Mouse (Mus musculus) C2C12 (cell line): ENCODE measurements around the gene Rere. TPM values are rescaled to one million over a fixed set of nuclear protein-coding genes. Genes with fewer than 3 reads are reported as not detected.

ENCODE experiments used
- H3K27me3 ChIP-seq: one replicate; pipeline ENCODE4 v1.6.1; 2011; ENCODE audit not compliant: control insufficient read depth, insufficient read depth, insufficient read length
- H3K36me3 ChIP-seq: one replicate; pipeline ENCODE4 v1.6.1; 2011; ENCODE audit not compliant: control insufficient read depth, insufficient read depth
- H3K4me3 ChIP-seq: one replicate; pipeline ENCODE4 v1.5.1; 2011; ENCODE audit warnings: mild to moderate bottlenecking, control low read depth; ENCODE audit not compliant: poor library complexity, insufficient read depth, severe bottlenecking
- H3K79me2 ChIP-seq: one replicate; pipeline ENCODE4 v1.6.1; 2011; ENCODE audit not compliant: control insufficient read depth, insufficient read depth
- H3K79me3 ChIP-seq: one replicate; pipeline ENCODE4 v1.6.1; 2011; ENCODE audit warnings: low read depth, control low read depth
- H3ac ChIP-seq: one replicate; pipeline ENCODE3; 2011; ENCODE audit warnings: low read depth; ENCODE audit not compliant: control insufficient read depth, insufficient read length
- CEBPB ChIP-seq: IDR thresholded peaks from one replicate; pipeline ENCODE4 v1.6.1; 2011; ENCODE audit warnings: low read depth, mild to moderate bottlenecking, control low read depth, moderate library complexity
- CTCF ChIP-seq: IDR thresholded peaks from one replicate; pipeline ENCODE4 v1.5.1; 2011; ENCODE audit not compliant: control insufficient read depth, insufficient read depth, insufficient read length
- FOSL1 ChIP-seq: IDR thresholded peaks from one replicate; pipeline ENCODE4 v1.8.0; 2011; ENCODE audit warnings: mild to moderate bottlenecking, low read length; ENCODE audit not compliant: poor library complexity, insufficient read depth, severe bottlenecking
- MAX ChIP-seq: IDR thresholded peaks from one replicate; pipeline ENCODE4 v1.6.1; 2011; ENCODE audit warnings: mild to moderate bottlenecking, control low read depth
- MYOD1 ChIP-seq: IDR thresholded peaks from one replicate; pipeline ENCODE4 v1.6.1; 2011; ENCODE audit warnings: low read depth; ENCODE audit not compliant: control insufficient read depth, insufficient read length
- MYOG ChIP-seq: IDR thresholded peaks from one replicate; pipeline ENCODE4 v1.6.1; 2011; ENCODE audit not compliant: control insufficient read depth, insufficient read length; ENCODE audit errors: extremely low read depth
- USF1 ChIP-seq: IDR thresholded peaks from one replicate; pipeline ENCODE4 v1.6.1; 2011; ENCODE audit warnings: low read depth, mild to moderate bottlenecking, control low read depth, moderate library complexity
- polyA plus RNA-seq: library from polyadenylated mRNA; unstranded; fragments of >200 nt; fragmentation: generic; extraction: Trizol; gene quantifications from one replicate; pipeline ENCODE4 v1.2.1, GENCODE M21; 2012; ENCODE audit warnings: missing spikeins

The Rere gene
- polyA plus RNA-seq, 1 experiment = 27.1 TPM

GRCm38 (mm10) chr4:150346651-150347386 lies 65.4 kb downstream of the Rere start:
- Histone ChIP-seq H3K79me2 (peaks cover 94% of the 10 kb centered on the region), H3ac (no peak overlapping the region), H3K36me3 (no peaks in the 10 kb centered on the region), H3K4me3 (no peak overlapping the region), H3K27me3 (no peaks in the 10 kb centered on the region), H3K79me3 (peaks cover 42% of the 10 kb centered on the region)
- TF ChIP-seq MYOG (no peak), MAX (no peak), USF1 (no peak), CEBPB (no peak), FOSL1 (no peak), MYOD1 (no peak), CTCF (no peak)

DNA sequence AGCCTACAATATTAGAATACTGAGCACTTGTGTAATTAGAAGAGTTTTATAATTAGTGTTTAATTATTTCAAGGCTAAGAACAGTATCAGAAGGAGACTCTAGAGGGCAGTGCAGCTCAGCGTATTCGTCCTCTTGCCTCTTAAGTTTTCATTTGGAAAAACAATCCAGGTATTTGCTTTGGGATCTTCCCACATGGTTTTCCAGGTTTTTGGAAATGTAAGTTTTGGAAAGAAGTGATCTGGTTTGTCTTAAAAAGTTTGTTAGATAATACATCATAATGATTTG lies 65.9 kb downstream of the Rere start:
- H3K79me2 ChIP-seq = peaks cover 99% of the 10 kb centered on the region
- H3K79me3 ChIP-seq = peaks cover 42% of the 10 kb centered on the region
- no peak for TF ChIP-seq CTCF
- TF ChIP-seq FOSL1 = no peak
- no peak for TF ChIP-seq CEBPB
- TF ChIP-seq MYOD1 = no peak
- TF ChIP-seq USF1 = no peak
- TF ChIP-seq MAX = no peak
- TF ChIP-seq MYOG = no peak
- no peak overlapping the region for H3K4me3 ChIP-seq
- H3K27me3 ChIP-seq = no peaks in the 10 kb centered on the region
- H3ac ChIP-seq = no peak overlapping the region
- no peaks in the 10 kb centered on the region for H3K36me3 ChIP-seq

DNA sequence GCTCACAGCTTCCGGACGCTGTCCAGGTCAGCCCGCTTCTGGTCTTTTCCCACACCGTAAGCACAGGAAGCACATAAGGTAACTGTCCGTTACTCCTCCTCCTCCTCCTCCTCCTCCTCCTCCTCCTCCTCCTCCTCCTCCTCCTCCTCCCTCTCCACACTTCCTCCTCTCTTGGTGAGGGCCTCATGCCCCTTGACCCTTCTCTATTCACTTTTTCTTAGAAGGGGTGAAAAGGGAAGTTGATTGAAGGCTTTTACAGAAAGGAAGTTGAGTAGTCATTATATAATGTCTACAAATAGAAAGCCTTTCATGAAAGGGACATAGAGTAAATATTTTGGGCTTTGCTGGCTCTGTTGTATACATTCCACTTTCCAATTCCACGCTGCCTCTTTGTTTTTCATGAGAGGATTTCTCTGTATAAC lies 68.2 kb downstream of the Rere start:
- Histone ChIP-seq H3K4me3 (no peak overlapping the region), H3K27me3 (no peaks in the 10 kb centered on the region)

DNA sequence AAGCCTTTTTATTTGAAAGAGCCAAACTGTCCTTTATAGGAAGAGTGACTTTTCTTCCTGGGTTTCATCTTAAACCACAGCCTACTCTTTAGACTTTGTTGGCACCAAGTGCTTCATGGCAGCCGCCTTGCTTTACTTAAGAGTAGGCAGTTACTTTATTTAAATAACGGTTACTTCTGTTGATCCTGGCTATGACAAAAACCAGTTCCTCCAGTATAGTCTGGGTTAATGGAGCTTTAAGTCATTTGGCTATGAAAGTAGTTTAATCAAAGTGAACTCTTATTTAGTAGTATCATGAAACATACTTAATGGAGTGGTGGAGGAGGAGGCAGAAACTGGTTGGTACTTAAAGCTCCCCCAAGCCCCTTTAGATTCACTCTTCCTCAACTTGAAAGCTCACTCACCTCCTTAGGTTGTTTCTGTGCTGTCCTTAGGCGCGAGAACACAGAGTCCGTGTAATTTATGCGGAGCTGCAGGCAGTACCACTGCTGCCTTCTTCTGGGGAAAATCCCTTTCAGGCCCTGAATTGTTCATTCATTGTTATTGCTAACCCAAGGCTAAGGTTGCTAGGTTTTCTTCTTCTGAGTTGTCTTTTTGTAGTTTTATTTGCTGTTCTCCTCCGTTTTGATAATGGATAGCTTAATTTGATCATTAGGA lies 70.1 kb downstream of the Rere start:
- H3K36me3 ChIP-seq = no peaks in the 10 kb centered on the region
- H3ac ChIP-seq = no peak overlapping the region
- peaks cover 86% of the 10 kb centered on the region for H3K79me2 ChIP-seq
- TF ChIP-seq CTCF (no peak), MYOD1 (no peak), MAX (no peak)
- H3K79me3 ChIP-seq = peaks cover 50% of the 10 kb centered on the region
- H3K4me3 ChIP-seq = no peak overlapping the region
- H3K27me3 ChIP-seq = no peaks in the 10 kb centered on the region

More for the DNA sequence above, 68.2 kb downstream of the Rere start:
- TF ChIP-seq USF1 (no peak), MYOD1 (no peak), CTCF (no peak), MYOG (no peak), MAX (no peak), FOSL1 (no peak), CEBPB (no peak)
- no peaks in the 10 kb centered on the region for H3K36me3 ChIP-seq
- peaks cover 86% of the 10 kb centered on the region for H3K79me2 ChIP-seq
- H3K79me3 ChIP-seq = peaks cover 46% of the 10 kb centered on the region
- no peak overlapping the region for H3ac ChIP-seq

DNA sequence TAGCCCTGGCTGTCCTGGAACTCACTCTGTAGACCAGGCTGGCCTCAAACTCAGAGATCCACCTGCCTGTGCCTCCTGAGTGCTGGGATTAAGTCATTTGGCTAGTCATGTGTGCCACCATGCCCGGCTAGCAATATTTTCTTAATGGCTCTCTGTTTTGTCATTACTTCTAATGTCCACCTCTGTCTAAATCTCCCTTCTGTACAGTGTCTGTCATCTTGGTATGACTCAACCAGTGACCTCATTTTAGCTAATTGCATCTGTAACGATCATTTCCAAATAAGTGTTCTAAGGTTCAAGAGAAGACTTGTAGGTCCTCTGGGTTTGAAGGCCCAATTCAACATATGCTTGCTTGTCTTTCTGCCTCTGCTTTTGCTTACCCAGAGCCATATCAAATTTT lies 71.3 kb downstream of the Rere start:
- Histone ChIP-seq H3K4me3 (no peak overlapping the region), H3K79me2 (peaks cover 88% of the 10 kb centered on the region), H3K79me3 (peaks cover 50% of the 10 kb centered on the region), H3ac (no peak overlapping the region), H3K27me3 (no peaks in the 10 kb centered on the region), H3K36me3 (no peaks in the 10 kb centered on the region)
- TF ChIP-seq MYOD1 = no peak
- TF ChIP-seq USF1 = no peak
- no peak for TF ChIP-seq CTCF
- TF ChIP-seq FOSL1 = no peak
- TF ChIP-seq MYOG = no peak
- no peak for TF ChIP-seq MAX

DNA sequence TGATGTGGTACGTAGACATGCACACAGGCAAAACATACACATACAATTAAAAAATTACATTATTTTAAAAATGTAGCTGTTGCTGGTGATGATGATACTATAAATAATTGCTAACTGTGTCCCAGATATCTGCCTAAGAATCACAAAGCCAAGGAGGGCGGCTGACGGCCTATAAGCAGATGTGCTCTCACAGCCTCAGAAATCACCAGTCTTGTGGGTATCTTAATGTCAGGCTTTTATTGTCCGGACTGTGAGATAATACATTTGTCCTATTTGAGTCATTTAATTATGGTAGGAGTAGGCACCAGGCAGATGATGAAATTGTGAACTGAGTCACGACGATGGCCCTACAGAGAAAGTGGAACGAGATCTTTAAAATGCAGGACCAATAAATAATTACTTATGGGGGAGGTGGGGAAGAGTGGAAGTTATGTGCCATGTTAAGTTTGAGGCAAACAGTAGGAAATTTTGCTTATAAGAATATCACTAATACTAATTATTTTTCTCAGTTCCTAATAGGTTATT lies 72.0 kb downstream of the Rere start:
- H3K27me3 ChIP-seq = no peaks in the 10 kb centered on the region
- H3K79me3 ChIP-seq = peaks cover 50% of the 10 kb centered on the region
- H3K4me3 ChIP-seq = no peak overlapping the region
- no peak overlapping the region for H3ac ChIP-seq
- peaks cover 88% of the 10 kb centered on the region for H3K79me2 ChIP-seq
- TF ChIP-seq CTCF = no peak
- peak; percentile 61 for TF ChIP-seq MYOD1
- peak; percentile 86 for TF ChIP-seq CEBPB
- no peak for TF ChIP-seq MAX
- no peak for TF ChIP-seq MYOG
- no peak for TF ChIP-seq USF1
- peak; percentile 27 for TF ChIP-seq FOSL1
- no peaks in the 10 kb centered on the region for H3K36me3 ChIP-seq
